Mouse (Mus musculus): Measurements from ENCODE around the gene Ldlrad3. TPM values are rescaled to one million over a fixed set of nuclear protein-coding genes. Genes with fewer than 3 reads are reported as not detected.

Gene Ldlrad3
- total RNA-seq, 2 experiments from 2014 or later: 12.5 to 13.1 TPM

GRCm38 (mm10) chr2:102099702-102100450 is 86.3 kb downstream of the Ldlrad3 start:
- intact Hi-C loops (cut with DNase I): loop anchor here (5.0 kb wide), 1 partner anchor 68 kb away; no protein-coding TSS in a partner anchor
- DNase-seq (ENCODE audit: extremely low spot score in 1 of 2, low spot score in 2 of 2): peak in 1 of 2 experiments; percentile 58

DNA sequence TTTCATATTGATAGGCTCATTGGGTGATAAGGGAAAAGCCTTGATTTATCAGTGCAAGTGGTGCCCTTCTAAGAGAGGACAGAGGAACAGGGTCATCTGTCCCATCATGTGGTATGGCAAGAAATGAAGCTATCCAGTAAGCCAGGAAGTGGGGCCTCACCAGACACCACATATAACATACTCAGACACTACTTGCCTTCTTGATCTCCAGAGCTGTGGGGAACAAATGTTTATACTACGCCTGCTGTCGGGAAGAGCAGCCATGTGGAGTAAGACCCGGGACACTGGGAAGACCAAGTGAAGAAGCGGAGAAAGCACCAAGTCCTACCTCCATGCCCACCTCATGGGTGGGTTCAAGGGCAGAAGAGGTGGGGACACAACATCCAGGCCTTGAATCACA is 86.9 kb downstream of the Ldlrad3 start:
- intact Hi-C loops (cut with DNase I): loop anchor here (5.0 kb wide), 1 partner anchor 67 kb away; no protein-coding TSS in a partner anchor
- no peak for DNase-seq (ENCODE audit: extremely low spot score in 1 of 2, low spot score in 2 of 2)

GRCm38 (mm10) chr2:102094773-102095172 is 91.4 kb downstream of the Ldlrad3 start:
- no peak for DNase-seq (ENCODE audit: extremely low spot score in 1 of 2, low spot score in 2 of 2)
- intact Hi-C loops (cut with DNase I): loop anchor here (5.0 kb wide), 2 partner anchors 62 to 358 kb away; partner anchors contain the start of gene Fjx1

GRCm38 (mm10) chr2:102094281-102094680 is 91.9 kb downstream of the Ldlrad3 start:
- intact Hi-C loops (cut with DNase I): loop anchor here (5.0 kb wide), 1 partner anchor 358 kb away; the partner anchor contains the start of gene Fjx1
- peak in 1 of 2 experiments; percentile 69 for DNase-seq (ENCODE audit: extremely low spot score in 1 of 2, low spot score in 2 of 2)

DNA sequence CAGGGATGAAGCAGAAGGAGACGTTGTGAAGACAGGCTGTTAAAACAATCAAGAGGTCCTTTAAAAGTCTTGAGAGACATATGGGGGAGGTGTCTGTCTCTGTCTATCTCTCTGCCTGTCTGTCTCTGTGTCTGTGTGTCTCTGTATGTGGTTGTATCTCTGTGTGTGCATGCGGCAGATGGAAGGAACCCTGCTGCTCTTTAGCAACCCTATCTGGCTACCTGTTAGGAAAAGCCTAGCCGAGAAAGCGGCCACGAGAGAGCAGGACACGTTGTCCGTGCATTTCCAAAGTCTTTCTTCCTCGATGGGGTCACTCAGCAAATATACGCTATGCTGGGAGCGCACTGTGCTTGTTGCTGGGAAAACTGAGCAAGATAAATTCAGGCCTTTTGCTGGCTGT is 93.6 kb downstream of the Ldlrad3 start:
- intact Hi-C loops (cut with DNase I): loop anchor here (5.0 kb wide), 1 partner anchor 360 kb away; the partner anchor contains the start of gene Fjx1
- DNase-seq (ENCODE audit: extremely low spot score in 1 of 2, low spot score in 2 of 2): no peak

GRCm38 (mm10) chr2:102091516-102092350 is 94.5 kb downstream of the Ldlrad3 start:
- peak; percentile 77 for DNase-seq (ENCODE audit: extremely low spot score in 1 of 2, low spot score in 2 of 2)
- intact Hi-C loops (cut with DNase I): loop anchor here (5.0 kb wide), 1 partner anchor 361 kb away; the partner anchor contains the start of gene Fjx1

DNA sequence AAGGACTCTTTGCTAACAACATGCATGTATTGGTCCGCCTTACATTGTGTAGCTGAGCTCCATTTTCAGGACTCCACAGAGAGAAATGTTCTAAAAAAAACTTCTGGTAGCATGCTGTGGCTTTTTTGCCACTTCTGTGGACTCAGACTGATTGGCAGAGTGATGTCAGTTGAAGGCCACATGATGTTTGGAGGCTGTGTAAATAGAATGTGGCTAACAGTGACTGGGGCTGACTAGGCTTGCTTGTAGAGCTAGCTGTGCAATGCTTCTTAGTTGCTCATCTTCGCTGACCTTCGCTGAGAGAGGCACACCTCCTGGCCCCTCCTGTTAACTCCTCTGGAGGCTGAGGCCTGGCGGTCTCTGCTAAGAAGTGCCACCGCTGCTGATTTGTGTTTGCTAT is 98.4 kb downstream of the Ldlrad3 start:
- intact Hi-C loops (cut with DNase I): no loop called here
- no peak for DNase-seq (ENCODE audit: extremely low spot score in 1 of 2, low spot score in 2 of 2)

DNA sequence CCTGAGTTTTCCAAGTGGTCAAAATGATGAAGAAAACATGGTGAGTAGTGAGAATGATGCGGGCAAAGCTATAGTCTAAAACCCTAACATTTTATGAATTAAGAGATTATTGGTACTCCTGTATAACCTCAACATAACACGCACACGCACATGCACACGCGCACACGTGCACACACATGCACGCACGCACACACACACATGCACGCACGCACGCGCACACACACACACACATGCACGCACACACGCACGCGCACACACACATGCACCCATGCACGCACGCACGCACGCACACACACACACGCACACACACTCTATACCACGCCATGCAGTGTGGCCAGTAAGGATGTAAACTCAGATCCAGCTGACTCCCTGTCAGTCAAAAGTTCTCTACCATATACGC is 99.6 kb downstream of the Ldlrad3 start:
- intact Hi-C loops (cut with DNase I): no loop called here
- no peak for DNase-seq (ENCODE audit: extremely low spot score in 1 of 2, low spot score in 2 of 2)

DNA sequence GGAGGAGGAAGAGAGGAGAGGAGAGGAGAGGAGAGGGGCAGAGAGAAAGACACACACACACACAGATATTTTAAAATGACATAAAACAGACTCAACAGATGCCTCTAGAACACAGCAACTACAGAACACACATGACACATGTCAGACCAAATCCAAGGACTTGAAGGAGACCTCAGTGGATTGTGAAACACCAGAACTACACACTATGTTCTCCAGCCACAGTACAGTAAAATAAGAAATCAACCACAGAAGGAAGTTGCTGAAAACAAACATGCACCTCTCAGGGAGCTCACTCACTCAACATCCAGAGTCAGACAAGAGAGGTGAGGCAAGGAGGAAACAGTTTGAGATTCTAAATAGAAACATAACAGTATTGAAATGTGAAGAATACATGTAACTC is 103.4 kb downstream of the Ldlrad3 start:
- DNase-seq (ENCODE audit: extremely low spot score in 1 of 2, low spot score in 2 of 2): no peak
- intact Hi-C loops (cut with DNase I): no loop called here

DNA sequence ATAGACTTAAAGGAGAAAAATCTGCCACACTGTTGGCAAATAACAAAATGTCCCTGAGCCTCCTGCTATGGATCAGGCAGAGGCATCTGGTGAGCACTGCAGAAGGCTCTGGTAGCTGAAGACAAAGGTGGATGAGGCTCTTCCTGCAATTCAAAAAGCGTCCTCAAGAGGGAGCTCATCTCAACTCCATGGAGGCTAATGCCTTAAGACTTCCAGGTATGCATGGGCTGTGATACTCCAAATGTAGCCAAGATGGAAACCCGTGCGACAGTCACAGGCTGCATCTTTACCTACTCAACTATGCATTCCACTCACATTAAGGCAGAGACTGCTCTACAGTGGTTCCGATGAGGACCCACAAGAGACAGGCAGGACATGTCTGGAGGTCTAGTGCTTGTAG is 108.6 kb downstream of the Ldlrad3 start:
- intact Hi-C loops (cut with DNase I): no loop called here
- DNase-seq (ENCODE audit: extremely low spot score in 1 of 2, low spot score in 2 of 2): peak; percentile 53 to 54

DNA sequence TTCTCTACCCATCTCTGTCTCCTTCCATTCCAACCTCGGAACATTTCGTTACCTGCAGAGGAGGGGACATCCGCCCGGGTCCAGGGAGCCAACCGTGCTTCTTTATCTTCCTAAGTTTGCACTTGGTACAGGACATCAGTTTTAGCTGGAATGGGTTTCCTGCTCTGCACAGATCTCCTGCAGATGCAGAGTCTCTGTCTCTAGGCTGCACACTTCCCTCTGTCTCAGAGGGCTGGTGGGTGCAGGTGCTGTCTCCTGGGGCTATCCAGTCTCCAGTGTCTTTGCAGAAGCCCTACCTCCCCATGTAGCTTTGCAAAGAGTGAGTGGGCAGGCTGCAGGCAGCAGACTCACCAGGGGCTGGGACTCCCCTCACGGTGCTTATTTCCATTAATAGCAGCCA is 109.9 kb downstream of the Ldlrad3 start:
- DNase-seq (ENCODE audit: extremely low spot score in 1 of 2, low spot score in 2 of 2): no peak
- intact Hi-C loops (cut with DNase I): no loop called here

DNA sequence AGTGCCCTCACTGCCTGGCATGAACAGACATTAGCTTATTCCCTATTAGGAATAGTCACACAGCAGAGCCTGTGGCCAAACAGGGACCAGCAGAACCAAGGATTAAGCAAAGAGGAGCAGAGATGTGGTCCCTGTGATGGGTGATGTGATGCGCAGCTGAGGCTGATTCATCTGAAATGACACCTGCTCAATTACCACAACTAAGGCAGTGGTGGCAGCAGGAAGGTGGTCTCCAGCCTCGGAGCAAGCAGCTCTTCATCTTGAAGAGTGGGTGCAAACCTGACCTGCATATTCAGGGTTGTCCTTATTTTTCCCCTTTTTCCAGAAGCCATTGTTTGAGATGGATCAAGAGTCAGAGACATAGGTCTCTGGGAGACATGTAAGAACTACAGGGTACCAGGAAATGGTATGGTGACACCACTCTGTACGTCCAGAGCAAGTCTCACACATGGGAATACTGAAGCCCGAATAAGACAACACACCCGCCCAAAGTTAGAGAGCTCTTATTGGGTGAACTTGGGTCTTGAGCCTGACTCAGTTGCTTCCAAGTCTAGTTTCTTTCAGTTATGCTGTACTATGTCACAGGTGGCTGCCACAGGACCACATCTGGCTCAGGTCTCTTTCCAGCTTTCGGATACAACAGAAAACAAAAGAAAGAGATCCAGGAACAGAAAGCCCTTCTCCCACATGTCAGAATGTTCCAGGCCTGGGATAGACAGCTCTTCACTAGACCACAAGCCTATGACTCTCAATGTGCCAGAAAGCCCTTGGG is 112.7 kb downstream of the Ldlrad3 start:
- intact Hi-C loops (cut with DNase I): no loop called here

GRCm38 (mm10) chr2:102072859-102073258 is 113.3 kb downstream of the Ldlrad3 start:
- no peak for DNase-seq (ENCODE audit: extremely low spot score in 1 of 2, low spot score in 2 of 2)
- intact Hi-C loops (cut with DNase I): no loop called here

More for the DNA sequence above, 112.7 kb downstream of the Ldlrad3 start:
- no peak for DNase-seq (ENCODE audit: extremely low spot score in 1 of 2, low spot score in 2 of 2)

GRCm38 (mm10) chr2:102071022-102071717 is 115.0 kb downstream of the Ldlrad3 start:
- intact Hi-C loops (cut with DNase I): no loop called here
- peak; percentile 46 to 50 for DNase-seq (ENCODE audit: extremely low spot score in 1 of 2, low spot score in 2 of 2)

GRCm38 (mm10) chr2:102064826-102065441 is 121.3 kb downstream of the Ldlrad3 start:
- intact Hi-C loops (cut with DNase I): no loop called here
- DNase-seq (ENCODE audit: extremely low spot score in 1 of 2, low spot score in 2 of 2): no peak

- intact Hi-C loops (cut with DNase I): no loop called here
- no peak for DNase-seq (ENCODE audit: extremely low spot score in 1 of 2, low spot score in 2 of 2)
These were observed 122.2 kb downstream of the Ldlrad3 start for GRCm38 (mm10) chr2:102063906-102064505.

DNA sequence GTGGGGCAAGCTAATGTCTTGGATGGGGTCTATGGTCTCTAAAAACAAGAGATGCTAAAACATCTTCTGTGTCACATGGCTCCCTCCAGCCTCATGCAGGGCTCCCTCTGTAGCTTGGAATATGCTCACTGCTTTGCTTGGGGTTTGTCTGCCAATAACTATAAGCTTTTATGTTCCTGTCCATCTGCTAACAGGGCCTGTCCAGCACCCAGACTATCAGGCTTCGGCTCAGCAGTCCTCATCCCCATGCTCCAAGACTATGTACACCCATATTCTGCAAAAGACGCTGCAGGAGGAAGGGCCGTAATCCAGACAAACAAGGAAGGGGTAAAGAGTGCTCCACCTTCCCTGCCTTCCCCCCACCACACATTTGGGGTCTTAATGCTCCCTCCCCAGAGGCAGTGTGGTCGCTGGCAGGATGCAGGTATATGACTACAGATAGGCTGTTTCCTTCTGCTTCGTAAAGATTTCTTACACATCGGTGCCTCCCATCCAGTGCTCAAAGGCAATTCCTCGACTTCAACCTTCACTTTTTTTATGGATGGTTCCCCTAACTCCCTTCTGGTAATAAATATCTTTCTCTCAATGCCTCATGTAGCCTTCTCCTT is 123.2 kb downstream of the Ldlrad3 start:
- intact Hi-C loops (cut with DNase I): no loop called here
- DNase-seq (ENCODE audit: extremely low spot score in 1 of 2, low spot score in 2 of 2): no peak
